Mouse (Mus musculus) kidney, embryonic 14.5 days (tissue): ENCODE measurements around the gene Lnpep. TPM values are rescaled to one million over a fixed set of nuclear protein-coding genes. Genes with fewer than 3 reads are reported as not detected.
A peak's percentile ranks its signal among the peaks of the same experiment; 100 is the strongest.

Experiments
- ATAC-seq: fragments of 200-750 bp; cut with Nextera tagmentation; 2 replicates; pipeline ENCODE4 v1.8.0; 2017; ENCODE audit warnings: moderate number of reproducible peaks, mild to moderate bottlenecking, moderate TSS enrichment, moderate library complexity; ENCODE audit not compliant: low FRiP score, low TSS enrichment
- H3K27ac ChIP-seq: fragments of 300-500 bp; sonication (generic); 2 replicates; pipeline ENCODE4 v1.5.1; 2014; ENCODE audit warnings: low read depth, mild to moderate bottlenecking, low read length, moderate library complexity, mixed read lengths
- H3K27me3 ChIP-seq: fragments of 300-500 bp; sonication (generic); 2 replicates; pipeline ENCODE4 v1.6.1; 2014; ENCODE audit warnings: mild to moderate bottlenecking, low read length; ENCODE audit not compliant: control insufficient read depth, insufficient read depth
- H3K36me3 ChIP-seq: fragments of 300-500 bp; sonication (generic); 2 replicates; pipeline ENCODE4 v1.6.1; 2014; ENCODE audit warnings: low read length, mixed read lengths; ENCODE audit not compliant: control insufficient read depth, insufficient read depth
- H3K4me1 ChIP-seq: fragments of 300-500 bp; sonication (generic); 2 replicates; pipeline ENCODE4 v1.6.1; 2014; ENCODE audit warnings: low read length, mixed read lengths; ENCODE audit not compliant: control insufficient read depth, insufficient read depth
- H3K4me2 ChIP-seq: fragments of 300-500 bp; sonication (generic); replicated peaks from 2 replicates; pipeline ENCODE4 v1.6.1; 2014; ENCODE audit warnings: low read depth, mild to moderate bottlenecking, low read length
- H3K4me3 ChIP-seq: fragments of 300-500 bp; sonication (generic); 2 replicates; pipeline ENCODE4 v1.5.1; 2014; ENCODE audit warnings: mild to moderate bottlenecking, low read length
- H3K9ac ChIP-seq: fragments of 300-500 bp; sonication (generic); 2 replicates; pipeline ENCODE4 v1.6.1; 2014; ENCODE audit warnings: low read depth, mild to moderate bottlenecking, low read length, moderate library complexity
- H3K9me3 ChIP-seq: fragments of 300-500 bp; sonication (generic); 2 replicates; pipeline ENCODE4 v1.6.1; 2016; ENCODE audit warnings: low read length; ENCODE audit not compliant: control insufficient read depth
- WGBS: fragments of 180-500 bp; shearing (Covaris S2); extraction: QIAGEN DNeasy Blood & Tissue Kit; methylation state at CpG from one replicate; pipeline ENCODE4 v1.1.7; 2014; 5-methylcytosine and 5-hydroxymethylcytosine counted together
- polyA plus RNA-seq: library from polyadenylated mRNA; unstranded; fragments of >200 nt; fragmentation: Nextera tagmentation; extraction: Ambion mirVana; gene quantifications from 2 replicates; pipeline ENCODE4 v1.2.1, GENCODE M21; 2014

Gene Lnpep
- polyA plus RNA-seq, 1 experiment from 2014 or later: 12.4 TPM

DNA sequence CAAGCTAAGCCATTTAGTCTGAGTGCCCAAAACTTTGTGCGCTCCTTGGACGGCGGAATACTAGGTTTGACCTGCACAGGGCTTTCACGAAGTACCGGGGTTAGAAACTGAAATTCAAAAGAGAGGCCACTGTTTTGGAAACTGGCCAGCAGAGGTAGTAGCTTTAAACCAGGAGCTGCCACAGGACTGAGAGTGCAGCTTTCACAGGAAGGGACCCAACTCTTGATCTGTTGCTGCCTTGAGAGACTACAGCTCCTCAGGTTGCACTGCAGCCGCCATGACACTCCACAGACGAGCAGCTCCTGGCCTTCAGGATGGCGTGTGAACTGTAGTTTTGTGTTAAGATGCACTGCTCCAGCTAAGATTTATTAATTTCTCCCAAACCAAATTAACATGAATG is 132.7 kb downstream of the Lnpep start:
- H3K27me3 ChIP-seq: no peaks in the 10 kb centered on the region
- ATAC-seq: no peak
- peaks cover 10% of the 10 kb centered on the region; the same call in 1 of the 2 replicates for H3K4me1 ChIP-seq
- no peak overlapping the region for H3K9ac ChIP-seq
- H3K9me3 ChIP-seq: no peaks in the 10 kb centered on the region
- peak overlapping the region; percentile 73; the same call in 1 of the 2 replicates for H3K27ac ChIP-seq
- 68% methylated on average over 8 of the region's 8 CpGs for WGBS
- no peak overlapping the region for H3K4me2 ChIP-seq
- H3K4me3 ChIP-seq: no peak overlapping the region
- no peaks in the 10 kb centered on the region for H3K36me3 ChIP-seq

DNA sequence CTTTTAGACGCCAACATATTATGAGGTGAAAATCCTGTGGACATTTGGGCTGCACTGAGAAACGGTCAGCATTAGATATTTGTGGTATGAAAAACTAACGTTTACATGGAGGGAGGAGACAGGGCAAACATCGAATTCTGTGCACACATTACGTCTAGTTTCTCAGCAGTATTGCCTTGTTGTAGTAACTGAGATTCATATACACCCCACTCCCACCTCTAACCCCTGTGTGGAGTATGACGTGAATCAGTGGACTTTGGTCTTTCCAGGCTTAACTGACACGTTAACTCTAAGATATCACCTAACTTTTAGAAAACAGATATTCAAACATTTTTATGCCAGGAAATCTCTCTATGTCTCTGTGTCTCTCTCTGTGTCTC is 133.2 kb downstream of the Lnpep start:
- H3K4me2 ChIP-seq: peak overlapping the region; percentile 24
- 19% methylated on average over 7 of the region's 7 CpGs for WGBS
- H3K9ac ChIP-seq: no peak overlapping the region
- H3K9me3 ChIP-seq: no peaks in the 10 kb centered on the region
- peak; percentile 71 for ATAC-seq
- peaks cover 10% of the 10 kb centered on the region; the same call in 1 of the 2 replicates for H3K4me1 ChIP-seq
- H3K4me3 ChIP-seq: peak overlapping the region; percentile 14; the same call in 1 of the 2 replicates
- no peaks in the 10 kb centered on the region for H3K36me3 ChIP-seq
- peak overlapping the region; percentile 73 for H3K27ac ChIP-seq
- no peaks in the 10 kb centered on the region for H3K27me3 ChIP-seq

DNA sequence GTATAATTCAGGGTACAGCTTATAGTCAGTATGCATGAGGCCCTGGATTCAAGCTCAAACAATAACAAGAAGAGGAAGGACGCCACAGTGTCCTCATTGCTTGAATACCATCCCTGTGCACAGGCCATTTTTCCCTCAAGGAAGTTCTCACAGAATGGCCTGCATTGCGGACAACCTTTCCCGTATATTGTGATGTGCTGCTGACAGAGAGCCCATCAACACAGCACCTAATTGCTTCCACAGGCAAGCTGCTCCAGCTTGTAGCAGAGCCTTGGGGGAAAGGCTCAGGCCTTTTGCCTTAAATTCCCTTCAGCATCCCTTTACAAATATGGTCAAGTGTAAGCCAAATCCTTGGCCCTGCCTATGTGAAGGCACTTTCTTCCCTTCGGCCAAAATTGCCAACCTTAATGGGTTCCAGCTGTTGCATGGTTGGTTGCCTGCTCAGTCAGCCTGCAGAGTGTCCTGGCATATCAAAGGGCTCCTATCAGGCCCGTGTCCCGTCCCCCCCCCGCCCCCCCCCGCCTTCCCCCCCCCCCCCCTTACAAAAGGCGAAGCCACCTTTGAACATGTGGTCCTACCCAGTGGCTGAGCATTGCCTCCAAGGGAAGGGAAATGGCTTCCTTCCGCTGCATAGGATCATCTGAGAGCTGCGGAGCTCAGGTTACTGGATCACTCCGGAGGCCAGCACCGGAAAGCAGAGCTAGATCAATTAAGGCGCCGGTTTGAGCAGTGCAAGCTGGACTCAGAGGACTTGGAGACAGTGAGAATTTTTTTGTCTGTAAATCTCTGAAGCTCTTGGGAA is 133.8 kb downstream of the Lnpep start:
- no peak overlapping the region for H3K9ac ChIP-seq
- H3K36me3 ChIP-seq: no peaks in the 10 kb centered on the region
- H3K4me1 ChIP-seq: peaks cover 10% of the 10 kb centered on the region; the same call in 1 of the 2 replicates
- peak overlapping the region; percentile 77 for H3K27ac ChIP-seq
- H3K9me3 ChIP-seq: no peaks in the 10 kb centered on the region
- WGBS: 16% methylated on average over 12 of the region's 15 CpGs
- peak overlapping the region; percentile 24 for H3K4me2 ChIP-seq
- H3K4me3 ChIP-seq: peak overlapping the region; percentile 14; the same call in 1 of the 2 replicates
- ATAC-seq: peak; percentile 96
- no peaks in the 10 kb centered on the region for H3K27me3 ChIP-seq

DNA sequence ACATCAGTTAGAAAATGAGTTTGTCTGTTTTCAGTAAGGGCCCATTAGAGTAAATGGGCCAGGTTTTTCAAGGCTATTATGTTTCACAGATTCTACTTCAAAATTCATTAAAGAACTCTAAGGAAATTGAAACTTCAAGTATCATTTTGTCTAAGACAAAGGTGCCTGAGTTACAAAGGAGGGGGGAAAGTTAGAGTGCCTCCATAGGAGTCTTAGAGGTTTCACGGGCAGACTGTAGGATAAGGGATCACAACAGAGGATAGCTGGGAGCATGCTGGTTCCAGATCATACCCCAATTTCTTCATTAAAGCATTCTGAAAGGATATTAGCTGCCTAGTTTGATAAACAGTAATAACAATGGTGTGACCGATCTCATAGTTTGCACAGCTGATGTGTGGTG is 139.1 kb downstream of the Lnpep start:
- 69% methylated on average over 2 of the region's 2 CpGs for WGBS
- Histone ChIP-seq H3K27me3 (no peaks in the 10 kb centered on the region), H3K4me1 (peaks cover 6% of the 10 kb centered on the region; the same call in 1 of the 2 replicates), H3K4me2 (no peak overlapping the region), H3K27ac (no peak overlapping the region), H3K9me3 (no peaks in the 10 kb centered on the region), H3K9ac (no peak overlapping the region), H3K36me3 (no peaks in the 10 kb centered on the region), H3K4me3 (no peak overlapping the region)
- no peak for ATAC-seq

Other genes with a start within 250 kb of the Lnpep start
- 6.9 and 8.2 TPM in 2 replicates for gene Lix1, start 222.4 kb downstream of the Lnpep start, polyA plus RNA-seq
- not detected in 2 replicates for gene Vmn2r90, start 78.7 kb upstream of the Lnpep start, polyA plus RNA-seq
- gene Spaca6, start 202.1 kb upstream of the Lnpep start, polyA plus RNA-seq: 22.9 and 32.8 TPM in 2 replicates
- 1.1 and 1.6 TPM in 2 replicates for gene Has1, start 230.2 kb upstream of the Lnpep start, polyA plus RNA-seq